Mouse (Mus musculus) hindbrain, embryonic 14.5 days (tissue): ENCODE data around the gene Hibadh. TPM values are rescaled to one million over a fixed set of nuclear protein-coding genes. Genes with fewer than 3 reads are reported as not detected.

Source experiments
- ATAC-seq: fragments of 200-750 bp; cut with Nextera tagmentation; 2 replicates; pipeline ENCODE4 v1.8.0; 2017; ENCODE audit warnings: moderate number of reproducible peaks, mild to moderate bottlenecking, moderate TSS enrichment, moderate library complexity; ENCODE audit not compliant: low FRiP score
- DNase-seq: peaks from one replicate; pipeline ENCODE4 v3.0.0-alpha.2; 2015; ENCODE audit warnings: low spot score
- H3K27ac ChIP-seq: fragments of 300-500 bp; sonication (generic); 2 replicates; pipeline ENCODE4 v1.5.1; 2014; ENCODE audit warnings: mild to moderate bottlenecking, moderate library complexity
- H3K27me3 ChIP-seq: fragments of 300-500 bp; sonication (generic); 2 replicates; pipeline ENCODE4 v1.6.1; 2014; ENCODE audit warnings: mild to moderate bottlenecking, low read length, mixed read lengths; ENCODE audit not compliant: control insufficient read depth, insufficient read depth
- H3K36me3 ChIP-seq: fragments of 300-500 bp; sonication (generic); replicated peaks from 2 replicates; pipeline ENCODE4 v1.6.1; 2014; ENCODE audit not compliant: control insufficient read depth, insufficient read depth
- H3K4me1 ChIP-seq: fragments of 300-500 bp; sonication (generic); replicated peaks from 2 replicates; pipeline ENCODE4 v1.6.1; 2014; ENCODE audit warnings: antibody characterized with exemption, low read length, mixed read lengths; ENCODE audit not compliant: control insufficient read depth, insufficient read depth
- H3K4me2 ChIP-seq: fragments of 300-500 bp; sonication (generic); replicated peaks from 2 replicates; pipeline ENCODE4 v1.6.1; 2014; ENCODE audit warnings: mild to moderate bottlenecking, moderate library complexity
- H3K4me3 ChIP-seq: fragments of 300-500 bp; sonication (generic); replicated peaks from 2 replicates; pipeline ENCODE4 v1.5.1; 2014; ENCODE audit warnings: mild to moderate bottlenecking, low read length
- H3K9ac ChIP-seq: fragments of 300-500 bp; sonication (generic); 2 replicates; pipeline ENCODE4 v1.6.1; 2014
- H3K9me3 ChIP-seq: fragments of 300-500 bp; sonication (generic); 2 replicates; pipeline ENCODE4 v1.6.1; 2016; ENCODE audit warnings: low read length; ENCODE audit not compliant: control insufficient read depth
- WGBS: fragments of 180-500 bp; shearing (Covaris S2); extraction: QIAGEN DNeasy Blood & Tissue Kit; methylation state at CpG from one replicate; pipeline ENCODE4 v1.1.7; 2014; 5-methylcytosine and 5-hydroxymethylcytosine counted together
- polyA plus RNA-seq: library from polyadenylated mRNA; unstranded; fragments of >200 nt; fragmentation: Nextera tagmentation; extraction: Ambion mirVana; gene quantifications from 2 replicates; pipeline ENCODE4 v1.2.1, GENCODE M21; 2014

Gene Hibadh
- polyA plus RNA-seq, 1 experiment from 2014 or later: 45.3 TPM

GRCm38 (mm10) chr6:52501479-52501878 is 138.7 kb downstream of the Hibadh start:
- no peak overlapping the region for H3K4me3 ChIP-seq
- H3K36me3 ChIP-seq: no peaks in the 10 kb centered on the region
- no peaks in the 10 kb centered on the region for H3K27me3 ChIP-seq
- H3K9me3 ChIP-seq: no peaks in the 10 kb centered on the region
- H3K4me1 ChIP-seq: no peaks in the 10 kb centered on the region
- H3K9ac ChIP-seq: no peak overlapping the region
- no peak overlapping the region for H3K4me2 ChIP-seq
- DNase-seq: no peak
- ATAC-seq: no peak
- H3K27ac ChIP-seq: no peak overlapping the region
- WGBS: 79% methylated on average over 1 of the region's 1 CpGs

Other genes with a start within 250 kb of the Hibadh start
- gene Tax1bp1, start 73.3 kb upstream of the Hibadh start, polyA plus RNA-seq: 159 and 169 TPM in 2 replicates